Mouse (Mus musculus) ES-E14 (cell line): ENCODE results near the gene Inpp4b.

Experiments used
- CHD2 ChIP-seq: IDR thresholded peaks from 2 replicates; pipeline ENCODE4 v1.6.1; 2014; ENCODE audit warnings: mild to moderate bottlenecking, low read depth, low read length, inconsistent platforms
- HCFC1 ChIP-seq: IDR thresholded peaks from 2 replicates; pipeline ENCODE4 v1.6.1; 2012; ENCODE audit warnings: low read length, inconsistent platforms, borderline replicate concordance; ENCODE audit not compliant: insufficient read depth
- MAFK ChIP-seq: IDR thresholded peaks from 2 replicates; pipeline ENCODE4 v1.6.1; 2014; ENCODE audit warnings: mild to moderate bottlenecking, low read depth, low read length, inconsistent platforms; ENCODE audit not compliant: insufficient read depth
- ZC3H11A ChIP-seq: IDR thresholded peaks from 2 replicates; pipeline ENCODE4 v1.6.1; 2012; ENCODE audit warnings: low read depth, mild to moderate bottlenecking, inconsistent platforms, low read length, borderline replicate concordance
- ZNF384 ChIP-seq: IDR thresholded peaks from 2 replicates; pipeline ENCODE4 v1.6.1; 2012; ENCODE audit warnings: low read depth, low read length, inconsistent platforms

DNA sequence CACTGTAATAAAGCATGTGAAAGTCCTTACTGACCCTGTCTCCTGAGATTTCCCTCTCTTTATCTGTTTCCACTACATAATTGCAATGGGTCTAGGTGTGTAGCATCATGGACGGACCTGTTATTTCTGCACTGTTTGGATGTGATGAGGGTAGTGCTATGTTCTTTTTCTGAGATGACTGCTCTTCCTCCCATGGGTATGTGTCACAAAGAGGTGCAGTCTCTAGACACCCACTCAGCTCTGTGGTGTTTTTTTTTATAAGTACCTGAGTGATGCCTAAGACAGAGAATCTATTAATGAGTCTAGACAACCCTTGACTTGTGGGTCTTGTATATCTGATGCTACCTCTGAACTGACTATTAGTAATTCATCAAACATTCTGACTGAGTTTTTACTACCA lies 393.7 kb downstream of the Inpp4b start:
- TF ChIP-seq ZC3H11A (no peak), ZNF384 (no peak), HCFC1 (no peak), MAFK (no peak), CHD2 (no peak)
